19 mouse cellular contexts compared by ENCODE assay signal in the genomic region with DNA sequence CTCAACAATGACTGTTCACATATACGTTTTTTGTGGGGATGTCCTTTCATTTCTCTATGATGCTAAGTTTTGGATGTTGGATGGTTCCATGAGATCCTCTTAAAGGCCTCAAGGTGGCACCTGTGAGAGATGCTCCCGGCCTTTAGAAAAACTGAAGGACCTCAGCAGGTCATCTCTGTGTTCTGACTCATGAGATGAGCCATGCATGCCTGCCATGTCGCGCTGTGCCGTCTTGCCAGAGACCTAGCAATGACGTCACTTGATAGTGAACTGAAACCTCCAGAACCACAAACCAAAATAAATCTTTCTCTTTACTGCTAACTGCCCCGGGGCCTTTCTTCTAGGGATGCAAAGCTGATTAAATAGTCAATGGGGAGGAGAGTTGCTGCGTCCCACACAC. TPM values are rescaled to one million over a fixed set of nuclear protein-coding genes. Genes with fewer than 3 reads are reported as not detected.
DNase-seq lines count a peak whose midpoint lies in the region; ATAC-seq and TF ChIP-seq lines count a peak whose summit lies in the region.
"Had no signal": no experiment of that assay in that cellular context is flagged by ENCODE, and none has a peak within 500 bp of the region (broad histone marks: within the 10 kb centered on the region; RNA-seq: fewer than 3 reads in every experiment).

No protein-coding gene starts in this region.

- H3K27ac ChIP-seq in liver, embryonic 14.5 days: no peak overlapping the region
- H3K27ac ChIP-seq in liver, embryonic 12.5 days: no peak overlapping the region
- H3K27ac ChIP-seq in stomach, postnatal 0 days (replicated peaks): no peak overlapping the region
- H3K27ac ChIP-seq: hindbrain, embryonic 15.5 days; liver, embryonic 13.5 days; neural tube, embryonic 13.5 days had no signal

- H3K27me3 ChIP-seq in liver, embryonic 14.5 days (ENCODE audit: control insufficient read depth, insufficient read depth, low read length): no peaks in the 10 kb centered on the region; the same call in 1 of the 2 replicates
- H3K27me3 ChIP-seq in liver, embryonic 12.5 days (replicated peaks): peaks cover 37% of the 10 kb centered on the region
- no peaks in the 10 kb centered on the region for H3K27me3 ChIP-seq in stomach, postnatal 0 days (ENCODE audit: control insufficient read depth, insufficient read depth, low read length)
- H3K27me3 ChIP-seq: hindbrain, embryonic 15.5 days had no signal

- no peaks in the 10 kb centered on the region for H3K36me3 ChIP-seq in liver, embryonic 14.5 days (replicated peaks; ENCODE audit: control insufficient read depth, insufficient read depth, low read depth)
- no peaks in the 10 kb centered on the region for H3K36me3 ChIP-seq in liver, embryonic 12.5 days
- no peaks in the 10 kb centered on the region for H3K36me3 ChIP-seq in stomach, postnatal 0 days (ENCODE audit: control insufficient read depth, insufficient read depth, low read length)
- H3K36me3 ChIP-seq: G1E; hindbrain, embryonic 15.5 days; liver, embryonic 13.5 days; neural tube, embryonic 13.5 days had no signal

- no peak for TF ChIP-seq EP300 in liver, embryonic 14.5 days (IDR thresholded peaks at IDR 0.05; ENCODE audit: low read depth)
- TF ChIP-seq EP300 in stomach, postnatal 0 days (optimal IDR thresholded peaks at IDR 0.05): no peak

- no peaks in the 10 kb centered on the region for H3K4me1 ChIP-seq in liver, embryonic 14.5 days (replicated peaks; ENCODE audit: control insufficient read depth in 2 of 2, insufficient read depth in 2 of 2, low read length in 1 of 2)
- H3K4me1 ChIP-seq in liver, embryonic 12.5 days: no peaks in the 10 kb centered on the region
- no peaks in the 10 kb centered on the region for H3K4me1 ChIP-seq in stomach, postnatal 0 days (replicated peaks; ENCODE audit: control insufficient read depth, insufficient read depth)
- H3K4me1 ChIP-seq in lung, adult 2 months (ENCODE audit: control insufficient read depth, insufficient read depth, low read length): no peaks in the 10 kb centered on the region
- H3K4me1 ChIP-seq: hindbrain, embryonic 15.5 days; liver, embryonic 13.5 days; neural tube, embryonic 13.5 days had no signal

- DNase-seq in adrenal gland, adult 2 months: peak; percentile 31
- no peak for DNase-seq in adrenal gland, postnatal 36 days
- DNase-seq in liver, embryonic 14.5 days (ENCODE audit: low read depth in 3 of 3, low spot score in 3 of 3): no peak
- DNase-seq in R1 (ENCODE audit: low read depth, low spot score): peak; percentile 43
- no peak for DNase-seq in stomach, postnatal 0 days (ENCODE audit: low spot score)
- DNase-seq in gastrocnemius, postnatal 4 days (ENCODE audit: low spot score in 2 of 2): no peak
- DNase-seq in lung, adult 2 months: no peak
- DNase-seq: gastrocnemius, postnatal 25 days; kidney, adult 8-10 months; liver, embryonic 13.5 days; lung, postnatal 10 days; right cerebral cortex, postnatal 25 days; thymus, postnatal 4 days had no signal

- ATAC-seq in liver, embryonic 14.5 days (ENCODE audit: insufficient read depth): no peak
- ATAC-seq in liver, embryonic 12.5 days: no peak
- ATAC-seq in stomach, postnatal 0 days (ENCODE audit: low FRiP score, low TSS enrichment): no peak
- ATAC-seq: activated CD4-positive, CD25-positive, alpha-beta regulatory T cell, adult 4 months had no signal

- H3K9me3 ChIP-seq in liver, embryonic 14.5 days (ENCODE audit: control insufficient read depth, low read length): no peaks in the 10 kb centered on the region
- H3K9me3 ChIP-seq in liver, embryonic 12.5 days (replicated peaks): no peaks in the 10 kb centered on the region
- no peaks in the 10 kb centered on the region for H3K9me3 ChIP-seq in stomach, postnatal 0 days (ENCODE audit: control insufficient read depth, low read length)
- H3K9me3 ChIP-seq: G1E; hindbrain, embryonic 15.5 days; liver, embryonic 13.5 days; neural tube, embryonic 13.5 days had no signal

- TF ChIP-seq CTCF in liver, embryonic 14.5 days (IDR thresholded peaks at IDR 0.05; ENCODE audit: low read depth): peak; percentile 25; the same call in 1 of the 2 replicates
- peak; percentile 37 for TF ChIP-seq CTCF in stomach, postnatal 0 days (IDR thresholded peaks at IDR 0.05; ENCODE audit: low read depth)
- no peak for TF ChIP-seq CTCF in lung, adult 2 months (IDR thresholded peaks at IDR 0.05; ENCODE audit: insufficient read depth, low read length)

- no peak for TF ChIP-seq POLR2A in lung, adult 2 months (IDR thresholded peaks at IDR 0.05; ENCODE audit: borderline replicate concordance, extremely low read depth, low read depth, low read length)

- no peak overlapping the region for H3K4me2 ChIP-seq in liver, embryonic 14.5 days (ENCODE audit: low read depth)
- H3K4me2 ChIP-seq in liver, embryonic 12.5 days: no peak overlapping the region
- no peak overlapping the region for H3K4me2 ChIP-seq in stomach, postnatal 0 days (replicated peaks; ENCODE audit: low read depth)
- H3K4me2 ChIP-seq: heart, embryonic 11.5 days; hindbrain, embryonic 15.5 days; liver, embryonic 13.5 days; neural tube, embryonic 13.5 days had no signal

- 52% methylated on average over 8 of the region's 8 CpGs for WGBS in liver, embryonic 14.5 days (ENCODE audit: insufficient replicate concordance)
- 61% methylated on average over 8 of the region's 8 CpGs for WGBS in liver, embryonic 12.5 days (ENCODE audit: insufficient replicate concordance)
- WGBS in stomach, postnatal 0 days: 68% methylated on average over 8 of the region's 8 CpGs
- 69% methylated on average over 8 of the region's 8 CpGs for WGBS in lung, adult 2 months

- no peak overlapping the region for H3K9ac ChIP-seq in liver, embryonic 14.5 days (replicated peaks)
- no peak overlapping the region for H3K9ac ChIP-seq in liver, embryonic 12.5 days
- no peak overlapping the region for H3K9ac ChIP-seq in stomach, postnatal 0 days (ENCODE audit: low read length)
- H3K9ac ChIP-seq: hindbrain, embryonic 15.5 days; liver, embryonic 13.5 days; neural tube, embryonic 13.5 days had no signal

- H3K4me3 ChIP-seq in liver, embryonic 14.5 days (ENCODE audit: insufficient read depth in 1 of 2, low read depth in 2 of 2, low read length in 2 of 2): no peak overlapping the region
- H3K4me3 ChIP-seq in liver, embryonic 12.5 days: no peak overlapping the region
- H3K4me3 ChIP-seq in stomach, postnatal 0 days (ENCODE audit: low read depth, low read length): no peak overlapping the region
- no peak overlapping the region for H3K4me3 ChIP-seq in lung, adult 2 months (replicated peaks; ENCODE audit: extremely low read depth, low read depth, low read length)
- H3K4me3 ChIP-seq: hindbrain, embryonic 15.5 days; liver, embryonic 13.5 days; neural tube, embryonic 13.5 days had no signal

RNA-seq across cellular contexts. Expression of a gene that starts 45.4 kb away (rescaled TPM):
- 10 to 100 TPM; 13.1 to 21.5 TPM for total RNA-seq in adrenal gland, adult 2 months (2021)
- polyA plus RNA-seq in adrenal gland, adult 2 months (2012; rRNA removed): 3.3 and 3.8 TPM in 2 replicates
- 10 to 100 TPM; 16.7 to 18.8 TPM for total RNA-seq in adrenal gland, postnatal 36 days (2021)
- 5.4 and 6.9 TPM in 2 replicates for polyA plus RNA-seq in liver, embryonic 14.5 days (2012; rRNA removed)
- polyA plus RNA-seq in liver, embryonic 14.5 days (2014; fragmentation: Nextera tagmentation; extraction: Ambion mirVana): 12.6 and 12.9 TPM in 2 replicates
- polyA plus RNA-seq in liver, embryonic 12.5 days (2016; fragmentation: Nextera tagmentation; extraction: Ambion mirVana): 17.5 and 19.2 TPM in 2 replicates
- polyA plus RNA-seq in stomach, postnatal 0 days (2015; fragmentation: Nextera tagmentation; extraction: Ambion mirVana): 20.7 and 21.3 TPM in 2 replicates
- 10 to 100 TPM; 11.2 to 12.9 TPM for total RNA-seq in gastrocnemius, postnatal 4 days (2021)
- polyA plus RNA-seq in lung, adult 2 months (2012; rRNA removed): 5.8 and 7.5 TPM in 2 replicates

RNA-seq across cellular contexts. Expression of a gene that starts 50.8 kb away (rescaled TPM):
- total RNA-seq in adrenal gland, adult 2 months (2021): 1 to 10 TPM; 4.1 to 5.5 TPM
- 3.2 and 3.5 TPM in 2 replicates for polyA plus RNA-seq in adrenal gland, adult 2 months (2012; rRNA removed)
- total RNA-seq in adrenal gland, postnatal 36 days (2021): 1 to 10 TPM; 5.0 to 5.1 TPM
- polyA plus RNA-seq in liver, embryonic 14.5 days (2012; rRNA removed): 3.6 and 4.0 TPM in 2 replicates
- 2.3 and 3.0 TPM in 2 replicates for polyA plus RNA-seq in liver, embryonic 14.5 days (2014; fragmentation: Nextera tagmentation; extraction: Ambion mirVana)
- 5.9 and 6.5 TPM in 2 replicates for polyA plus RNA-seq in liver, embryonic 12.5 days (2016; fragmentation: Nextera tagmentation; extraction: Ambion mirVana)
- 1.8 and 2.0 TPM in 2 replicates for polyA plus RNA-seq in stomach, postnatal 0 days (2015; fragmentation: Nextera tagmentation; extraction: Ambion mirVana)
- total RNA-seq in gastrocnemius, postnatal 4 days (2021): 1 to 10 TPM; 5.8 to 6.3 TPM
- polyA plus RNA-seq in lung, adult 2 months (2012; rRNA removed): 3.2 and 3.5 TPM in 2 replicates

RNA-seq across cellular contexts. Expression of a gene that starts 57.5 kb away (rescaled TPM):
- 10 to 100 TPM in 1 of 2 experiments, 1 to 10 TPM in 1; 7.8 to 15.7 TPM for total RNA-seq in adrenal gland, adult 2 months (2021)
- polyA plus RNA-seq in adrenal gland, adult 2 months (2012; rRNA removed): 21.6 and 22.0 TPM in 2 replicates
- 10 to 100 TPM in 1 of 2 experiments, 1 to 10 TPM in 1; 9.7 to 15.0 TPM for total RNA-seq in adrenal gland, postnatal 36 days (2021)
- 3.6 and 3.7 TPM in 2 replicates for polyA plus RNA-seq in liver, embryonic 14.5 days (2012; rRNA removed)
- 4.2 and 4.3 TPM in 2 replicates for polyA plus RNA-seq in liver, embryonic 14.5 days (2014; fragmentation: Nextera tagmentation; extraction: Ambion mirVana)
- polyA plus RNA-seq in liver, embryonic 12.5 days (2016; fragmentation: Nextera tagmentation; extraction: Ambion mirVana): 8.8 and 9.5 TPM in 2 replicates
- 13.6 and 14.2 TPM in 2 replicates for polyA plus RNA-seq in stomach, postnatal 0 days (2015; fragmentation: Nextera tagmentation; extraction: Ambion mirVana)
- total RNA-seq in gastrocnemius, postnatal 4 days (2021): 10 to 100 TPM; 19.5 to 19.7 TPM
- 22.3 and 28.4 TPM in 2 replicates for polyA plus RNA-seq in lung, adult 2 months (2012; rRNA removed)

Comparison
In these comparisons a context has a peak if more than half of its experiments do, and no peak if none do; other contexts are left out.
1. DNase-seq: peak in adrenal gland, adult 2 months (single experiment) and R1 (single experiment); none in adrenal gland, postnatal 36 days (0 of 2), liver, embryonic 14.5 days (0 of 3), stomach, postnatal 0 days (single experiment), gastrocnemius, postnatal 4 days (0 of 2) and lung, adult 2 months (single experiment).